Mouse (Mus musculus) left cerebral cortex, postnatal 25 days (tissue): ENCODE measurements around the gene Nabp1. TPM values are rescaled to one million over a fixed set of nuclear protein-coding genes. Genes with fewer than 3 reads are reported as not detected.
A peak's percentile ranks its signal among the peaks of the same experiment; 100 is the strongest.
"Not testable (repeated sequence)": the region's sequence is repeated elsewhere in the genome, so short reads cannot be mapped to it uniquely, and the experiment has no call there.

Experiments used
- DNase-seq, 2 experiments: peaks; one replicate each; pipeline ENCODE4 v3.0.0; 2022; ENCODE audit warnings: low spot score in 2 of 2, mixed read lengths in 1 of 2
- intact Hi-C: fragments of 180-260 bp; cut with DNase I; formaldehyde crosslinking; loops from one replicate; pipeline ENCODE4 v1.15.1; 2025
- total RNA-seq, 2 experiments: library from RNA; stranded (reverse); gene quantifications; 2 replicates each; pipeline ENCODE4 v1.2.3; 2021

The Nabp1 gene
- total RNA-seq, 2 experiments from 2014 or later = 13.7 to 15.2 TPM

DNA sequence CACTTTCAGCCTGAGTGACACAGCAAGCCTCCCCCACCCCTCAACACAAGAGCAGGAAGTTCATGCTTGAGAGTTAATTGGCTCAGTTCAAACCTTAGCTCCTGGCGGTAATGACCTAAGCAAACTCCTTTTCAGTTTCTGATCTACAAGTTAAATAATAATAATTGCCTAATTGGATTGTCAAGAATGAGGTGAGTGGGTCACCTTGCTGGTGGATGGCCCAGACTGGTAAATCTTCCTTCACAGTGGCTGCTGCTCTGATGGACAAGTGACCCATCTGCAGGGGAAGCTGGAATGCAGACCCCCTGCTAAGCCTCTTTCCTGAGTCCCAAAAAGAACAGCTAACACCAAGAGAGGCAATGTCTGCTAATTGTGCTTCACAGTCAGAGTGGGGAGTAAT, 48.5 kb downstream of the Nabp1 start:
- intact Hi-C loops = no loop called here

DNA sequence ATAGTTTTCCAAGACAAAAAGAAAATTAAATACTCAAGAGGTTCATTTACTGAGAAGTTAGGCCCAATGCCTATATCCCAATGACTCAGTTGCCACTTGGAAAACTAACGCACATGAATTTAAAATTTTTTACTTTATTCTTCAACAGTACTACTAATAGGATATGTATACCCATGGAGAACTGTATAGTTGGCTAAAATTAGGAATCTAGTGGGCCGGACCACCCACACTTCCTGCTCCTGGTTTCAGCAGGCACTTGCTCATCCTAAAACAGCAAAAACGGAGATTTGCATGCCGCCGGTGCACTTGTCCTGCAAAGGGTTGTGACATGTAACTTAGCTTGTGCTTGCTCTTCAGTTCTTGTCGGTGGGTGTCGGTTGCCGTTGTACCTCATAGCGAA, 51.9 kb downstream of the Nabp1 start:
- peak in 1 of 2 experiments; percentile 74 for DNase-seq
- intact Hi-C loops = no loop called here

More for the DNA sequence above, 48.5 kb downstream of the Nabp1 start:
- DNase-seq = no peak

DNA sequence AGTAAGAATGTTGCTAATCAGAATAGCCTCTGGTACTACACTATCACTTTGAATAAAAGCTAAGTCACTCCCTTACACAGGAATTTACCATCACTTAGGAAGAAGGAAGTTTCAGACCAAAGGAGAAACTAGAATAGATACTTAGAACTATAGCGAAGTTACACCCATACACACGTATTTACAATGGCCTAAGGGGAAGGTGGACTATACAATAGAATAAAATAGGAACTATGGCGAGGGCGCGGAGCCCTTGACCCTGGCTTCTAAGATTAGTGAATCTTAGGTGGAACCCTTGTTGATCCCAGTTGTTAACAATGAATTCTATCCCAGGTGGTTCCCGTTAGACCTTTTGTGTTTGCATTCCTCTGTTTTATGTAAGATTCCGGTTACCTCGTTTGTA, 57.2 kb downstream of the Nabp1 start:
- intact Hi-C loops, DNase-seq: not testable (repeated sequence)

DNA sequence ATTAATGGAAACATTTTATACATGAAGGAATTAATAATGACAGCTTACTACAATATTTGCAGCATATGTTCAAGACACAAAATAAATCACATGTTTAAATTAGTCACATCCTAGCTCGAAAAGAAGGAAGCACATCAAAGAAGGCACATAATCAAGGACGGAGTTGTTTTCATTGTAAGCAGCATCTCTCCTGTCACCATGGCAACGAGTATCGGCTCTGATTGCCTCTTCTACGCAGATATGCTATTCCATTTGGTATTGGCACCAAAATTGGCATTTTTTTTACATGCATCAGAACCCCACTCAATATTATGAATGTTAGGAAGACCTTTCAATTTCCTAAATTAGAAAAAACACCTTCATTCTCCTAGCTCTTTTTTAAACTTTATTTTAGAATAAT, 59.5 kb downstream of the Nabp1 start:
- intact Hi-C loops = no loop called here
- DNase-seq = no peak

Other genes starting within 250 kb of the Nabp1 start
- gene Cavin2, start 189.3 kb downstream of the Nabp1 start, total RNA-seq = 1 to 10 TPM; 7.0 to 8.3 TPM